Mouse (Mus musculus) frontal cortex, postnatal 10 days (tissue): ENCODE data around the gene Ephb4.

Experiments
- DNase-seq, 2 experiments: peaks; one replicate each; pipeline ENCODE4 v3.0.0; 2022; ENCODE audit warnings: low spot score in 2 of 2, mixed read lengths in 1 of 2

The Ephb4 gene

GRCm38 (mm10) chr5:137335066-137335465, 14.8 kb upstream of the Ephb4 start:
- DNase-seq, result no peak

GRCm38 (mm10) chr5:137337190-137337589, 12.7 kb upstream of the Ephb4 start:
- no peak for DNase-seq

- DNase-seq, result peak; percentile 84 to 87
These were observed 11.7 kb upstream of the Ephb4 start for GRCm38 (mm10) chr5:137338256-137338655.

GRCm38 (mm10) chr5:137338663-137339289, 11.1 kb upstream of the Ephb4 start:
- no peak for DNase-seq

GRCm38 (mm10) chr5:137339290-137339979, 10.5 kb upstream of the Ephb4 start:
- DNase-seq, result peak in 1 of 2 experiments; percentile 33

- DNase-seq, result no peak
These were observed 9.7 kb upstream of the Ephb4 start for GRCm38 (mm10) chr5:137340222-137340621.

GRCm38 (mm10) chr5:137342407-137343012, 7.4 kb upstream of the Ephb4 start:
- DNase-seq, result no peak

- no peak for DNase-seq
These were observed 6.5 kb upstream of the Ephb4 start for GRCm38 (mm10) chr5:137343412-137343811.

GRCm38 (mm10) chr5:137343869-137344268, 6.0 kb upstream of the Ephb4 start:
- no peak for DNase-seq

GRCm38 (mm10) chr5:137345821-137346220, 4.1 kb upstream of the Ephb4 start:
- DNase-seq, result no peak

GRCm38 (mm10) chr5:137346388-137346787, 3.5 kb upstream of the Ephb4 start:
- no peak for DNase-seq

GRCm38 (mm10) chr5:137346983-137347382, 2.9 kb upstream of the Ephb4 start:
- DNase-seq, result no peak

GRCm38 (mm10) chr5:137347856-137348255, 2.1 kb upstream of the Ephb4 start:
- no peak for DNase-seq

GRCm38 (mm10) chr5:137348482-137349383, 1.2 kb upstream of the Ephb4 start:
- no peak for DNase-seq

- no peak for DNase-seq
These were observed 522 bp downstream of the Ephb4 start for GRCm38 (mm10) chr5:137350205-137351057.

GRCm38 (mm10) chr5:137351058-137351380, 1.1 kb downstream of the Ephb4 start:
- no peak for DNase-seq

- DNase-seq, result no peak
These were observed 1.5 kb downstream of the Ephb4 start for GRCm38 (mm10) chr5:137351394-137351793.

GRCm38 (mm10) chr5:137352011-137352975, 2.4 kb downstream of the Ephb4 start:
- DNase-seq, result no peak

GRCm38 (mm10) chr5:137354091-137354490, 4.2 kb downstream of the Ephb4 start:
- no peak for DNase-seq

- DNase-seq, result no peak
These were observed 8.5 kb downstream of the Ephb4 start for GRCm38 (mm10) chr5:137358382-137358781.
